Mouse (Mus musculus) lung, postnatal 0 days (tissue): ENCODE measurements at regions not wholly inside any gene's neighbourhood (a gene's known extent, or its start where the extent isn't known, plus 50 kb on each side); places are given as distances from the start of the nearest gene placed in this dataset.
A peak's percentile ranks its signal among the peaks of the same experiment; 100 is the strongest.

Experiments
- CTCF ChIP-seq: IDR thresholded peaks from 2 replicates; pipeline ENCODE4 v1.5.1; 2016; ENCODE audit warnings: antibody characterized with exemption, mild to moderate bottlenecking
- EP300 ChIP-seq: IDR thresholded peaks from 2 replicates; pipeline ENCODE4 v1.6.1; 2016; ENCODE audit warnings: antibody characterized with exemption, mild to moderate bottlenecking, control low read depth

DNA sequence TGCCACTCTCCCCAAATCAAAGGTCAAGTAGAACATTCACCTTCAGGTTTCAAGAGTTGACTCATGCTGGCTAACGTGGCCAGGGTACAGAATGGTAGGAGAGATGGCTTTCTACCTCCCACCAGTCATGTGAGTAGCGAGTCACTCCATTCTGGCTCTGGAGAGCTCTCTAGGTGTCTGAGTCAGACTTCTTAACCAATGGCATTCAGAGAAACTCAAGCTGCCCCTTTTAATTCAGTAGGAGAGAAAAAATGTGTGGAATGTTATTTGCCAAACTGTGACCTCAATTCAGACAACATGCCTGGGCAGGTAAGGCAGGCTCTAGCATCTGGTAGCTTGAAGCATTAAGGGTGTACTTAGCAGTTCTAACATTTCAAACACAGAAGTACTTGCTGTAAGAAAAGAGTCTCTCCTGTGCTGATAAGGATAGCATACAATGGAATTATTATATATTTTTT lies 1907.5 kb upstream of the 5930422O12Rik start:
- no peak for TF ChIP-seq CTCF
- peak; percentile 100 for TF ChIP-seq EP300
